Mouse (Mus musculus) embryonic fibroblast, embryonic 13.5 days (primary cell): ENCODE measurements around the gene Vpreb2.

Experiments used
- CTCF ChIP-seq: IDR thresholded peaks from 2 replicates; pipeline ENCODE4 v1.5.1; 2011; ENCODE audit warnings: mild to moderate bottlenecking, control low read depth, low read length, moderate library complexity, borderline replicate concordance; ENCODE audit not compliant: insufficient read depth
- POLR2A ChIP-seq: IDR thresholded peaks from 2 replicates; pipeline ENCODE4 v1.6.1; 2011; ENCODE audit warnings: low read depth, mild to moderate bottlenecking, control low read depth, low read length, moderate library complexity

DNA sequence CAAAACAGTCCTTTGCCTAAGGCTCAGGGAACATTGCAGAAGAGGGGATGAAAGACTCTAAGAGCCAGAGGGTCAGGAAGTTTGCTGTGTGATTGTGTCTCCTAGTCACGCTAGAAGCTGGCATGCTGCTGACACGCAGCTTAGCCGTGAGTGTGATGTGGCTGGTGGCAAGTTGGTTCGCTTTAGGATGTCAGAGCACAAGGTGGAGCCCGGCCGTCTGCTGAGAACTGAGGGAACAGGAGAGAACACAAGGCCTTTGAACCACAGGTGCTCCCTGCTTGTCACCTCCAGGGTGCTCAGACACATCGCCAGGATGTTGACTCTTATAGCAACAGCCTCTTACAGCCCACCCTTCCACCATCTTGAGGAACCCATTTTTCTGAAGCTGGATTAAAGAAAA is 18.1 kb upstream of the Vpreb2 start:
- TF ChIP-seq POLR2A (no peak), CTCF (no peak)
